Mouse (Mus musculus): ENCODE data around the gene Oxtr.

GRCm38 (mm10) chr6:112492656-112493055 is 2.9 kb upstream of the Oxtr start:
- no peak for TF ChIP-seq CTCF (IDR thresholded peaks at IDR 0.05; ENCODE audit: low read depth)
- no peak for TF ChIP-seq EP300 (optimal IDR thresholded peaks at IDR 0.05)
